ENCODE assay signal across 27 mouse cellular contexts in genomic region chr19:60903139-60903538, GRCm38 (mm10). TPM values are rescaled to one million over a fixed set of nuclear protein-coding genes. Genes with fewer than 3 reads are reported as not detected.
A peak's percentile ranks its signal among the peaks of the same experiment; 100 is the strongest.
DNase-seq lines count a peak whose midpoint lies in the region; ATAC-seq and TF ChIP-seq lines count a peak whose summit lies in the region.
"Had no signal": no experiment of that assay in that cellular context is flagged by ENCODE, and none has a peak within 500 bp of the region (broad histone marks: within the 10 kb centered on the region; RNA-seq: fewer than 3 reads in every experiment).

No protein-coding gene starts in this region.

- H3K4me2 ChIP-seq in lung, embryonic 16.5 days (ENCODE audit: low read depth, low read length): no peak overlapping the region
- no peak overlapping the region for H3K4me2 ChIP-seq in embryonic facial prominence, embryonic 13.5 days
- no peak overlapping the region for H3K4me2 ChIP-seq in forebrain, embryonic 16.5 days (ENCODE audit: low read length)
- H3K4me2 ChIP-seq: embryonic facial prominence, embryonic 12.5 days; forebrain, embryonic 12.5 days; hindbrain, embryonic 13.5 days; intestine, embryonic 15.5 days had no signal

- H3K36me3 ChIP-seq in lung, embryonic 16.5 days (ENCODE audit: control insufficient read depth, insufficient read depth, low read length): no peaks in the 10 kb centered on the region
- no peaks in the 10 kb centered on the region for H3K36me3 ChIP-seq in embryonic facial prominence, embryonic 13.5 days
- H3K36me3 ChIP-seq in forebrain, embryonic 16.5 days (ENCODE audit: control insufficient read depth, insufficient read depth): no peaks in the 10 kb centered on the region
- H3K36me3 ChIP-seq: embryonic facial prominence, embryonic 12.5 days; forebrain, embryonic 12.5 days; hindbrain, embryonic 10.5 days; hindbrain, embryonic 13.5 days; intestine, embryonic 15.5 days had no signal

- H3K9ac ChIP-seq in lung, embryonic 16.5 days (ENCODE audit: low read length): no peak overlapping the region
- H3K9ac ChIP-seq in embryonic facial prominence, embryonic 13.5 days: no peak overlapping the region
- no peak overlapping the region for H3K9ac ChIP-seq in forebrain, embryonic 16.5 days (replicated peaks; ENCODE audit: low read depth, low read length)
- H3K9ac ChIP-seq: embryonic facial prominence, embryonic 12.5 days; forebrain, embryonic 12.5 days; forebrain, postnatal 0 days; hindbrain, embryonic 13.5 days; intestine, embryonic 15.5 days had no signal

- H3K4me3 ChIP-seq in lung, embryonic 16.5 days (ENCODE audit: low read length): no peak overlapping the region
- H3K4me3 ChIP-seq in embryonic facial prominence, embryonic 13.5 days: no peak overlapping the region
- no peak overlapping the region for H3K4me3 ChIP-seq in embryonic fibroblast, embryonic 13.5 days (ENCODE audit: insufficient read depth, low read length)
- H3K4me3 ChIP-seq in forebrain, embryonic 16.5 days (replicated peaks; ENCODE audit: low read length): no peak overlapping the region
- H3K4me3 ChIP-seq: embryonic facial prominence, embryonic 12.5 days; erythroblast, embryonic 14.5 days; forebrain, embryonic 12.5 days; gastrocnemius, adult 2 months; heart, adult 2 months; heart, embryonic 10.5 days; hindbrain, embryonic 10.5 days; hindbrain, embryonic 13.5 days; intestine, embryonic 15.5 days had no signal

- WGBS in lung, embryonic 16.5 days: 47% methylated on average over 1 of the region's 1 CpGs
- 55% methylated on average over 1 of the region's 1 CpGs for WGBS in embryonic facial prominence, embryonic 13.5 days
- 96% methylated on average over 1 of the region's 1 CpGs for WGBS in forebrain, embryonic 16.5 days

- H3K4me1 ChIP-seq in lung, embryonic 16.5 days (replicated peaks; ENCODE audit: control insufficient read depth, insufficient read depth, low read length): peaks cover 10% of the 10 kb centered on the region
- peaks cover 17% of the 10 kb centered on the region for H3K4me1 ChIP-seq in embryonic facial prominence, embryonic 13.5 days
- peaks cover 5% of the 10 kb centered on the region for H3K4me1 ChIP-seq in embryonic fibroblast, embryonic 13.5 days (ENCODE audit: control insufficient read depth, insufficient read depth, low read length)
- no peaks in the 10 kb centered on the region for H3K4me1 ChIP-seq in forebrain, embryonic 16.5 days (replicated peaks; ENCODE audit: control insufficient read depth, insufficient read depth, low read length)
- H3K4me1 ChIP-seq: embryonic facial prominence, embryonic 12.5 days; forebrain, embryonic 12.5 days; hindbrain, embryonic 10.5 days; hindbrain, embryonic 13.5 days; intestine, embryonic 15.5 days had no signal

- no peak for TF ChIP-seq POLR2A in embryonic fibroblast, embryonic 13.5 days (IDR thresholded peaks at IDR 0.05; ENCODE audit: low read depth, low read length)

- no peaks in the 10 kb centered on the region for H3K9me3 ChIP-seq in lung, embryonic 16.5 days (ENCODE audit: control insufficient read depth, low read length)
- H3K9me3 ChIP-seq in embryonic facial prominence, embryonic 13.5 days: no peaks in the 10 kb centered on the region
- no peaks in the 10 kb centered on the region for H3K9me3 ChIP-seq in forebrain, embryonic 16.5 days (ENCODE audit: control insufficient read depth, low read length)
- H3K9me3 ChIP-seq: embryonic facial prominence, embryonic 12.5 days; forebrain, embryonic 12.5 days; heart, embryonic 10.5 days; hindbrain, embryonic 10.5 days; hindbrain, embryonic 13.5 days; intestine, embryonic 15.5 days had no signal

- 0 out of 2 replicates have a peak overlapping the region, but pooled peaks have one; percentile 16 for H3K27ac ChIP-seq in lung, embryonic 16.5 days (ENCODE audit: low read length)
- H3K27ac ChIP-seq in embryonic facial prominence, embryonic 13.5 days: peak overlapping the region; percentile 62
- peak overlapping the region; percentile 68 for H3K27ac ChIP-seq in embryonic fibroblast, embryonic 13.5 days (ENCODE audit: insufficient read depth, low read length)
- H3K27ac ChIP-seq in forebrain, embryonic 16.5 days (ENCODE audit: low read length): no peak overlapping the region
- H3K27ac ChIP-seq: embryonic facial prominence, embryonic 12.5 days; forebrain, embryonic 12.5 days; gastrocnemius, adult 2 months; heart, adult 2 months; heart, embryonic 10.5 days; hindbrain, embryonic 10.5 days; hindbrain, embryonic 13.5 days; intestine, embryonic 15.5 days had no signal

- no peak for DNase-seq in lung, postnatal 10 days
- no peak for DNase-seq in heart, postnatal 4 days
- DNase-seq: adrenal gland, postnatal 14 days; cerebellum, adult 11-12 months; cerebellum, adult 8-10 months; cerebellum, postnatal 10 days; cerebellum, postnatal 36 days; embryo, embryonic 11 days; forebrain, postnatal 0 days; gastrocnemius, adult 2 months; gastrocnemius, postnatal 14 days; heart, adult 2 months; kidney, adult 11 months; kidney, adult 8-10 months had no signal

- ATAC-seq in lung, embryonic 16.5 days (ENCODE audit: low read depth): no peak
- ATAC-seq in embryonic facial prominence, embryonic 13.5 days (ENCODE audit: insufficient number of reproducible peaks, insufficient read depth, low FRiP score, low TSS enrichment, low read depth): no peak
- ATAC-seq in forebrain, embryonic 16.5 days: no peak
- ATAC-seq: forebrain, postnatal 0 days; hindbrain, embryonic 16.5 days; intestine, embryonic 15.5 days; Patski had no signal

- H3K27me3 ChIP-seq in lung, embryonic 16.5 days (ENCODE audit: control insufficient read depth, insufficient read depth, low read depth, low read length): no peaks in the 10 kb centered on the region
- H3K27me3 ChIP-seq in embryonic facial prominence, embryonic 13.5 days: no peaks in the 10 kb centered on the region
- no peaks in the 10 kb centered on the region for H3K27me3 ChIP-seq in forebrain, embryonic 16.5 days (replicated peaks; ENCODE audit: control insufficient read depth, insufficient read depth, low read length)
- H3K27me3 ChIP-seq: embryonic facial prominence, embryonic 12.5 days; forebrain, embryonic 12.5 days; hindbrain, embryonic 13.5 days; intestine, embryonic 15.5 days; Patski had no signal

- no peak for TF ChIP-seq CTCF in embryonic fibroblast, embryonic 13.5 days (IDR thresholded peaks at IDR 0.05; ENCODE audit: borderline replicate concordance, insufficient read depth, low read length)

RNA-seq across cellular contexts. Expression of gene Grk5, which starts 13.6 kb away (rescaled TPM):
- polyA plus RNA-seq in lung, embryonic 16.5 days (2015; fragmentation: Nextera tagmentation; extraction: Ambion mirVana): 3.5 and 4.9 TPM in 2 replicates
- 2.9 and 3.6 TPM in 2 replicates for polyA plus RNA-seq in embryonic facial prominence, embryonic 13.5 days (2015; fragmentation: Nextera tagmentation; extraction: Ambion mirVana)
- polyA plus RNA-seq in embryonic fibroblast, embryonic 13.5 days (2011; ENCODE audit: insufficient read length, low read depth, missing spikeins): 10.8 and 11.9 TPM in 2 replicates
- 2.4 and 2.9 TPM in 2 replicates for polyA plus RNA-seq in forebrain, embryonic 16.5 days (2015; fragmentation: Nextera tagmentation; extraction: Ambion mirVana)
- total RNA-seq in heart, postnatal 4 days (2021): 10 to 100 TPM; 24.8 to 25.8 TPM

RNA-seq across cellular contexts. Expression of gene Prdx3, which starts 28.8 kb away (rescaled TPM):
- polyA plus RNA-seq in lung, embryonic 16.5 days (2015; fragmentation: Nextera tagmentation; extraction: Ambion mirVana): 111 and 120 TPM in 2 replicates
- 104 and 105 TPM in 2 replicates for polyA plus RNA-seq in embryonic facial prominence, embryonic 13.5 days (2015; fragmentation: Nextera tagmentation; extraction: Ambion mirVana)
- 109 and 114 TPM in 2 replicates for polyA plus RNA-seq in embryonic fibroblast, embryonic 13.5 days (2011; ENCODE audit: insufficient read length, low read depth, missing spikeins)
- 73.0 and 74.1 TPM in 2 replicates for polyA plus RNA-seq in forebrain, embryonic 16.5 days (2015; fragmentation: Nextera tagmentation; extraction: Ambion mirVana)
- total RNA-seq in heart, postnatal 4 days (2021): 100 to 1,000 TPM; 201 to 204 TPM

RNA-seq across cellular contexts. Expression of gene Sfxn4, which starts 41.9 kb away (rescaled TPM):
- polyA plus RNA-seq in lung, embryonic 16.5 days (2015; fragmentation: Nextera tagmentation; extraction: Ambion mirVana): 6.0 and 7.3 TPM in 2 replicates
- polyA plus RNA-seq in embryonic facial prominence, embryonic 13.5 days (2015; fragmentation: Nextera tagmentation; extraction: Ambion mirVana): 11.6 and 11.9 TPM in 2 replicates
- 3.1 and 6.2 TPM in 2 replicates for polyA plus RNA-seq in embryonic fibroblast, embryonic 13.5 days (2011; ENCODE audit: insufficient read length, low read depth, missing spikeins)
- polyA plus RNA-seq in forebrain, embryonic 16.5 days (2015; fragmentation: Nextera tagmentation; extraction: Ambion mirVana): 9.8 and 10.6 TPM in 2 replicates
- 1 to 10 TPM; 4.2 to 5.5 TPM for total RNA-seq in heart, postnatal 4 days (2021)
